Mouse (Mus musculus) spleen, postnatal 10 days (tissue): ENCODE measurements at regions not wholly inside any gene's neighbourhood (a gene's known extent, or its start where the extent isn't known, plus 50 kb on each side); places are given as distances from the start of the nearest gene placed in this dataset.

ENCODE experiments used
- DNase-seq, 2 experiments: peaks; one replicate each; pipeline ENCODE4 v3.0.0; 2021 to 2022; ENCODE audit warnings: low spot score in 2 of 2

GRCm38 (mm10) chr13:111939534-111940115 is 130.8 kb upstream of the Map3k1 start:
- no peak for DNase-seq

- DNase-seq, result peak in 1 of 2 experiments; percentile 33
These were observed 131.5 kb upstream of the Map3k1 start for GRCm38 (mm10) chr13:111940275-111940674.

- peak in 1 of 2 experiments; percentile 63 for DNase-seq
These were observed 132.2 kb upstream of the Map3k1 start for GRCm38 (mm10) chr13:111940796-111941513.

- no peak for DNase-seq
These were observed 133.2 kb upstream of the Map3k1 start for GRCm38 (mm10) chr13:111941946-111942345.

DNA sequence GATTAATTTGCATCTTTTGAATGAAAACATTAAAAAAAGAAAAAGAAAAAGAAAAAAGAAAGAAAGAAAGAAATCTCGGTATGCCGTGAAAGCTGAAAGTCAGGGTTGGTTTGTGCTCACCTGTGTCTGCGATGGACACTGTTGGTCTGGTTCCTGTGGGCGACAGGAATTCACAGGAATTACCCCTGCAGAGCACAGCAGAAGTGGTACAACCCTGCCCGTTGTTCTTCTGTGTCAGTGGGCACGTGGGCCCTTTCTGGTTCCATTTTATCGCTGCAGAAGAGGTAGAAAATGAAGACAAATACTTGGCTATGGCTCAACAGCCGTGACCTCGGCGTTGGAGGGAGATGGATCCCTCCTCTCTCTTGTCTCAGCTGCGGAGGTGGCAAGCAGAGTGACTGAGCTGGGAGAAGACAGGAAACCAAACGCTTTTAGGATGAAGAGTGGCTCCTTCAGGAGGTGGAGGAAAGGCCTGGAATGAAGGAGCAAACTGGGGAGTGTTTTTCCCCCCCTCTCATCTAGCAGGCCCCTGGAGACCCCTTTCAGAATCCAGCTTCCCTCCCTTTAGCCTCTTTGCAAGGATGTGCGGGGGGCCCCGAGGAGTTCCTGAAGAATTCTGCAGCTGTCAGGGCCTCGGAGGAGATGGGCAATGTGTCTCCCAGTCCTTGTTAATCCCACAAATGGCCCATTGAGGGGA is 134.7 kb upstream of the Map3k1 start:
- no peak for DNase-seq

- peak in 1 of 2 experiments; percentile 20 for DNase-seq
These were observed 135.3 kb upstream of the Map3k1 start for GRCm38 (mm10) chr13:111944089-111944406.

DNA sequence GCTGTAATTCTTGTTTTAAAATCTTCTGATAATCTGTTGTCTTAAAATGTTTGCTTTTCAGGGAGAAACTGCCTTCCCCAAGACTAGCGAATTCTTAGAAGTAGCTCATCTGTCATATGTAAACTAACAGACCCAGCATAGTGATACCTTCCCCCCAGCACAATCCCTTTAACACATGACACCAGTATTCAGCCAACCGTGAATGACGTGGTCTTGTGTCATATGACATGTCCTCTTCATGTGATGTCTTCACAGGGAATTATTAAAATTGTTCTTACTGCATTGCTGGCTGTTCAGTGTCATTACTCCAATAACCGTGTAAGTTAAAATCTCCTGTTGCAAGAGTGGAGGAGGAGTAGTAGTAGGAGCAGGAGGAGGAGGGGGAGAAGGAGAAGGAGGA is 137.5 kb upstream of the Map3k1 start:
- DNase-seq, result no peak

- no peak for DNase-seq
These were observed 138.0 kb upstream of the Map3k1 start for GRCm38 (mm10) chr13:111946811-111947210.

- no peak for DNase-seq
These were observed 139.6 kb upstream of the Map3k1 start for GRCm38 (mm10) chr13:111948395-111948794.

DNA sequence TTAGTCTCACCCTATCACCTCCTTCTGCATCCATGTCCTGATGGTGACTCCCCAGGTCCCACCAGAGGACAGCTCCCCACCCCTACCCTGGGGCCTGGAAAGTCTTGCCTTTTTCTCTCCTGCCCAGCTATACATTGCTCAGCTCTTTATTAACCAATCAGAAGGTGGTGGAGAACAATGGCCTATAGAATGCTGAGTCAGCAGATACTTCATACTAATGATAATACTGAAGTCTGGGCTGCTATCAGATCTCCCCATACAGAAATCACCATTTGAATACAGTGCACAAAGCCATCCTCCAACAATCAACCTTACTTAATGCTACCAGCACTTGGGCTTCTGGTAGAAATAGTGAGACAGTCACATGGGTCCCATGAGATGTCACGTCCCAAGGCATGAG is 141.2 kb upstream of the Map3k1 start:
- DNase-seq, result no peak

- DNase-seq, result no peak
These were observed 145.2 kb upstream of the Map3k1 start for GRCm38 (mm10) chr13:111953860-111954519.

- no peak for DNase-seq
These were observed 145.7 kb upstream of the Map3k1 start for GRCm38 (mm10) chr13:111954520-111954884.

- peak in 1 of 2 experiments; percentile 46 for DNase-seq
These were observed 148.3 kb upstream of the Map3k1 start for GRCm38 (mm10) chr13:111957118-111957517.

DNA sequence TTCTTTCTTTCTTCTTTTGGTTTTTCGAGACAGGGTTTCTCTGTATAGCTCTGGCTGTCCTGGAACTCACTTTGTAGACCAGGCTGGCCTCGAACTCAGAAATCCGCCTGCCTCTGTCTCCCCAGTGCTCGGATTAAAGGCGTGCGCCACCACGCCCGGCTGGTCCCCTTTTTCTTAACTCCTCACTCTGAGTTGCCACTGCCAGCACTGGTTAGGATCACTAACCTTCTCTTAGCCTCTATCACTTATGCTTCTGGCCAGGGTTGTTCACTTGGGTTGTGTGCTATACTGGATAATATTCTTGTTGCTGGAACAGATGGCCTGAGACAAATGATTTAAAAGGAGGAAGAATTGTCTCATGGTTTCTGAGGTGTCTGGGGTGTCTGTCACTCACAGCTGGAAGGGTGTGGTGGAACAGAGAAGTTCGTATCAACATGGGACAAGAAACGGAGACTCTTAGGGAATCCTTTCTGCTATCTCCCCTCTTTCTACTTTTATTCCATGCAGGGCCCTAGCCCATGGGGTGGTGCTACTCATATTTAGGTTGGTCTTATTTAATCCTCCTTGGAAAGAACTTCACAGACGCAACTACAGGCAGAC is 149.0 kb upstream of the Map3k1 start:
- peak in 1 of 2 experiments; percentile 43 for DNase-seq

GRCm38 (mm10) chr13:111958421-111958820 is 149.6 kb upstream of the Map3k1 start:
- DNase-seq, result no peak

DNA sequence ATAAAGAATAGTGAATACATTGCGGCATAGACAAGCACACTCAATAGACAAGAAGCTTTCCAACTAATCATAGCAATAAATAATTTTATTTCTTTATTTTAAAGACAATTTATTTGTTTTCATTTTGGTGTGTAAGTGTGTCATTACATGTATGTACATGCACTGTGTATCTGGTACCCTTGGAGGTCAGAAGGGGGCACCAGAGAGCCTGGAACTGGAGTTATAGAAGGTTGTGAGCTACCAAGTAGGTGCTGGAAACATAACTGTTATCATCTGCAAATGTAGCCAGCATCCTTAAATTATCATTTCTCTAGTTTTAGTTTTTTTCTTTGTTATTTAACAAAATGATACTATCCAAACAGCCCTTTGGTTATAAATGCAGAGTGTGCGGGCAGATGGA is 151.2 kb upstream of the Map3k1 start:
- no peak for DNase-seq

DNA sequence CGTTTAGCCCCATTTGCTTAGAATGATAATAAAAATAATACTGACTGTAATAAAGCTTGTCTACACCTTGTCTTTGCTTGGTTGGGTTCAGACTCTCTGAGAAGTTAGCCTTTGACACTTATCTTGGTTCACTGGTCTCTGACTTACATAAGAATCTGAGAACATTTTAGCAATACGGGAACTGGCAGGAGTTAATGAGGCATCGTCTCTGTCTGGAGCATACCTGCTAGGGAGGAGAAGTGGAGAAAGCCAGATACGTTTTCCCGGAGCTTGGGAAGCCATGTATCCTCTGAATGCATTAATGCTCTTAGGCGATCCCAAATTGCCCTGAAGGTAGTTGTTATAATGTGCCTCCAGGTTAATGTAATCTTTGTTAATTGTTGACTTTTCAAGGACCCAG is 152.6 kb upstream of the Map3k1 start:
- DNase-seq, result no peak

- DNase-seq, result no peak
These were observed 153.4 kb upstream of the Map3k1 start for GRCm38 (mm10) chr13:111962155-111962554.

- no peak for DNase-seq
These were observed 157.3 kb upstream of the Map3k1 start for GRCm38 (mm10) chr13:111966113-111966512.

- no peak for DNase-seq
These were observed 157.8 kb upstream of the Map3k1 start for GRCm38 (mm10) chr13:111966627-111967026.

DNA sequence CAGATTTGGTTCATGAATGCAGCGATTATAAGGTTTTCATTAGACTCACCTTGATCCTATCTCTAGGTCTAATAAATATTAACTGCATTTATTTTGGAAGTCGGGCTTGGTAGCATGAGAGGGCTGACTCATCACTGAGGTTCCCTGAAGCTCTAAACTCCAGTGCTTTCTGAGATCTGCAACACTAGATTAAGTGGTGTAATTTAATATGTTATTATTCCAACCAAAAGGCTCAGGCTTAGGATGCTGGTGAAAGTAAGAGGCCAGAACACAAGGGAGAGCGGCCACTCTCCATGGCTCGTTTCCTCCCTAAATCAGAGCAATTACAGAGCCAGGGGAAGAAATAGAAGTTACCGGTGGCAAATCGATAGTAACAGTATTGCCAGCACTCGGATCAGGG is 159.4 kb upstream of the Map3k1 start:
- DNase-seq, result no peak

GRCm38 (mm10) chr13:111974282-111974681 is 165.5 kb upstream of the Map3k1 start:
- DNase-seq, result no peak
